Mouse (Mus musculus) bone marrow, adult 2 months (tissue): Measurements from ENCODE around the gene Catsper4. TPM values are rescaled to one million over a fixed set of nuclear protein-coding genes. Genes with fewer than 3 reads are reported as not detected.

Experiments used
- H3K27ac ChIP-seq: fragments of 200-500 bp; 2 replicates; pipeline ENCODE4 v1.5.1; 2012; ENCODE audit warnings: low read depth, mild to moderate bottlenecking, control low read depth, inconsistent platforms, low read length; ENCODE audit not compliant: control insufficient read depth, poor library complexity, insufficient read depth
- H3K4me1 ChIP-seq: fragments of 200-500 bp; 2 replicates; pipeline ENCODE4 v1.6.1; 2011; ENCODE audit warnings: low read length; ENCODE audit not compliant: control insufficient read depth, insufficient read depth
- H3K4me3 ChIP-seq: fragments of 200-500 bp; replicated peaks from 2 replicates; pipeline ENCODE3; 2011; ENCODE audit warnings: mild to moderate bottlenecking, low read depth, low read length, control low read depth; ENCODE audit not compliant: control insufficient read depth
- CTCF ChIP-seq: fragments of 200-500 bp; IDR thresholded peaks from 2 replicates; pipeline ENCODE4 v1.5.1; 2011; ENCODE audit warnings: low read length, control low read depth; ENCODE audit not compliant: control insufficient read depth, insufficient read depth
- POLR2A ChIP-seq: fragments of 200-500 bp; IDR thresholded peaks from 2 replicates; pipeline ENCODE4 v1.6.1; 2011; ENCODE audit warnings: low read depth, mild to moderate bottlenecking, control low read depth, low read length, borderline replicate concordance; ENCODE audit not compliant: control insufficient read depth
- WGBS: fragments of 180-500 bp; shearing (Covaris S2); methylation state at CpG from one replicate; pipeline ENCODE4 v1.1.7; 2018; 5-methylcytosine and 5-hydroxymethylcytosine counted together
- polyA plus RNA-seq: library from polyadenylated mRNA; stranded (reverse); fragments of >200 nt; gene quantifications from 2 replicates; pipeline ENCODE4 v1.2.4, GENCODE M21; 2011; ENCODE audit warnings: low replicate concordance; ENCODE audit not compliant: missing spikeins, insufficient read depth, insufficient read length

The Catsper4 gene
- polyA plus RNA-seq, 1 experiment = not detected

GRCm38 (mm10) chr4:134258354-134258753, 31.2 kb upstream of the Catsper4 start:
- TF ChIP-seq POLR2A (no peak), CTCF (no peak)
- 12% methylated on average over 11 of the region's 11 CpGs for WGBS
- H3K27ac ChIP-seq = no peak overlapping the region
- H3K4me1 ChIP-seq = no peaks in the 10 kb centered on the region
- H3K4me3 ChIP-seq = no peak overlapping the region

GRCm38 (mm10) chr4:134257198-134258009, 30.2 kb upstream of the Catsper4 start:
- no peak overlapping the region for H3K4me3 ChIP-seq
- no peak for TF ChIP-seq POLR2A
- no peak for TF ChIP-seq CTCF
- 50% methylated on average over 11 of the region's 11 CpGs for WGBS
- no peaks in the 10 kb centered on the region for H3K4me1 ChIP-seq
- no peak overlapping the region for H3K27ac ChIP-seq

GRCm38 (mm10) chr4:134256407-134257197, 29.4 kb upstream of the Catsper4 start:
- WGBS = 64% methylated on average over 19 of the region's 19 CpGs
- no peak overlapping the region for H3K4me3 ChIP-seq
- H3K4me1 ChIP-seq = no peaks in the 10 kb centered on the region
- H3K27ac ChIP-seq = no peak overlapping the region
- TF ChIP-seq CTCF (no peak), POLR2A (no peak)

DNA sequence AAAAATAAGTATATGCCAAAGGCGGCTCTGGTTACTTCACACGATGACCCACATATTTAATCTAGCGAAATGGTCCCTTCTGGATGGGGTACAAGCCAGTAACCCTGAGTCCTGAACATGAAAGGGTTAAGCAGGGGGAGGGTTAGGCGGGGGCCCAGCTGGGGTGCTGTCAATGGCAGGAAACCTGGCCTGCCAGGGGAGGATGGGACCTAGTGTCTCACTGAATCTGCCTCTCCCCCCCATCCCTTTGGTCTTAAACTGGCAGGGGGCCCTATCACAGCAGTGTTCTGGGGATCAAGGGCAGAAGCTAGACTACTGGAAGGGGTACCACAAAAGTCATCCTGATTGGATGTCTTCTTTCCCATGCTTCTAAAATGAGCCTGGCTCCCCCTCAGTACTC, 28.7 kb upstream of the Catsper4 start:
- no peak overlapping the region for H3K4me3 ChIP-seq
- 66% methylated on average over 4 of the region's 4 CpGs for WGBS
- H3K27ac ChIP-seq = no peak overlapping the region
- TF ChIP-seq POLR2A (no peak), CTCF (no peak)
- no peaks in the 10 kb centered on the region for H3K4me1 ChIP-seq

DNA sequence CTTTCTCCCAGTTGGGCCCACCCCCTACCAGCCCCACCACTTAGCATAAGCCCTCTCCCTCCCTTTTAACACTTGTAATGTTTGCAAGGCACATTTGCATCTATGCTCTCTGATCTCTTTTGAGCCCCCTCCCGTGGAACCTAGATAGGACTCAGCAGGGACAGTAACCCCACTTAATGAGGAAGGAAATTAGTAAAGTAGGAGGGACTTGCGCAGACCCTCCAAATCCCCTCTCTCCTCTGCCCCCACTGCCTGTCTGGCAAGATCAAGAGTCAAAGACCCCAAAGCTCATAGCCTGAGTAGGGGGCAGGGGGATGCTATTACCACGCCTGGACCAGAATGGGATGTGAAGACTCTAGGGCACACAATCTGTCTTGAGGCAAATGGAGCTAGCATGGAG, 27.7 kb upstream of the Catsper4 start:
- WGBS = 62% methylated on average over 3 of the region's 3 CpGs
- Histone ChIP-seq H3K4me1 (no peaks in the 10 kb centered on the region), H3K4me3 (no peak overlapping the region), H3K27ac (no peak overlapping the region)
- no peak for TF ChIP-seq CTCF

DNA sequence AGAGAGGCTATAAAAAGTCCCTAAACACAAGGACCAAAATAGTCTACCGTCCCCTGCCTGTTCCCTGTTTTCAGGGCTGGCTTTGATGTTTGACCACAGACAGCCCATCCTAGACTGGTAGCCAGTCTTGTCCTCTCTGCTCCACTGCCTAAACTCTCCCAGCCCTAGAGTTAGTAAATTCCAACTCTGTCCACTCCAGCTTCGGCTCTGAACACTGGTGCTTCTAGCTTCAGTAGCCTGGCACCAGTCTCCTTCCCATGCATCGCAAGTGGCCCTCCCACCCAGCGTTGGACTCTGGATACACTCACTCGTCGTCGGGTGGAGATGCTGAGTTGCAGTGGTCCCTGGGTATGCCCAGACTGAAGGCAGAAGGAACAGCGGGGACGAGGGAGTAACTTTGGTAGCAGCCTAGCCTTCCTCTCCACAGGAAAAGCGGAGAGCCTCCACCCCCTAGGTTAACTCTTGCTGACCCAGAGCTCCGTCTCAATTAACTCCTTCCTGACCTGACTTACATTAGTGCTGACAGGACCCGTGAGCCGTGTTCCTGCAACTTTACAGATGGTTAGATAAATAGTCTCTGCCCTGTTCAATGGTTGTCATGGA, 26.6 kb upstream of the Catsper4 start, which contains the start of gene Grrp1:
TSS of gene Grrp1 (minus strand) at position 385 of the 603 bp plus-strand sequence.
- H3K27ac ChIP-seq = no peak within 1 kb of the TSS
- TF ChIP-seq CTCF (no peak), POLR2A (no peak)
- no peaks in the 10 kb centered on the region for H3K4me1 ChIP-seq
- H3K4me3 ChIP-seq = no peak within 1 kb of the TSS
- 19% methylated on average over 13 of the region's 13 CpGs for whole genome bisulfite sequencing

GRCm38 (mm10) chr4:134252911-134253721, 25.9 kb upstream of the Catsper4 start:
- no peak overlapping the region for H3K4me3 ChIP-seq
- WGBS = 26% methylated on average over 15 of the region's 15 CpGs
- TF ChIP-seq POLR2A (no peak), CTCF (no peak)

More at GRCm38 (mm10) chr4:134252911-134253721, 25.9 kb upstream of the Catsper4 start:
- Histone ChIP-seq H3K4me1 (no peaks in the 10 kb centered on the region), H3K27ac (no peak overlapping the region)
